Mouse (Mus musculus) liver, embryonic 11.5 days (tissue): ENCODE measurements around the gene Ambra1. TPM values are rescaled to one million over a fixed set of nuclear protein-coding genes. Genes with fewer than 3 reads are reported as not detected.

Experiments used
- ATAC-seq: fragments of 200-750 bp; cut with Nextera tagmentation; replicated peaks from 2 replicates; pipeline ENCODE4 v1.8.0; 2017; ENCODE audit warnings: moderate number of reproducible peaks, mild to moderate bottlenecking, moderate TSS enrichment, moderate library complexity; ENCODE audit not compliant: low FRiP score
- DNase-seq: peaks from one replicate; pipeline ENCODE4 v3.0.0-alpha.2; 2017; ENCODE audit warnings: low spot score
- H3K27ac ChIP-seq: fragments of 300-500 bp; sonication (generic); 2 replicates; pipeline ENCODE4 v1.5.1; 2014; ENCODE audit warnings: mild to moderate bottlenecking, low read depth, low read length, control low read depth
- H3K27me3 ChIP-seq: fragments of 300-500 bp; sonication (generic); replicated peaks from 2 replicates; pipeline ENCODE4 v1.6.1; 2014; ENCODE audit warnings: low read length, mixed read lengths; ENCODE audit not compliant: control insufficient read depth, insufficient read depth
- H3K36me3 ChIP-seq: fragments of 300-500 bp; sonication (generic); 2 replicates; pipeline ENCODE4 v1.6.1; 2014; ENCODE audit warnings: mild to moderate bottlenecking, low read length, moderate library complexity, mixed read lengths; ENCODE audit not compliant: control insufficient read depth, insufficient read depth
- H3K4me1 ChIP-seq: fragments of 300-500 bp; sonication (generic); replicated peaks from 2 replicates; pipeline ENCODE4 v1.6.1; 2014; ENCODE audit warnings: low read length, mixed read lengths; ENCODE audit not compliant: control insufficient read depth, insufficient read depth
- H3K4me2 ChIP-seq: fragments of 300-500 bp; sonication (generic); 2 replicates; pipeline ENCODE4 v1.6.1; 2014; ENCODE audit warnings: mild to moderate bottlenecking, control low read depth, moderate library complexity
- H3K4me3 ChIP-seq: fragments of 300-500 bp; sonication (generic); 2 replicates; pipeline ENCODE4 v1.5.1; 2014; ENCODE audit warnings: low read depth, low read length, control low read depth
- H3K9ac ChIP-seq: fragments of 300-500 bp; sonication (generic); 2 replicates; pipeline ENCODE4 v1.6.1; 2014; ENCODE audit warnings: low read depth, low read length, control low read depth
- H3K9me3 ChIP-seq: fragments of 300-500 bp; sonication (generic); 2 replicates; pipeline ENCODE4 v1.6.1; 2016; ENCODE audit warnings: low read length, inconsistent platforms, mixed read lengths; ENCODE audit not compliant: control insufficient read depth
- WGBS: fragments of 180-500 bp; shearing (Covaris S2); extraction: QIAGEN DNeasy Blood & Tissue Kit; methylation state at CpG from one replicate; pipeline ENCODE4 v1.1.7; 2014; 5-methylcytosine and 5-hydroxymethylcytosine counted together
- polyA plus RNA-seq: library from polyadenylated mRNA; unstranded; fragments of >200 nt; fragmentation: Nextera tagmentation; extraction: Ambion mirVana; gene quantifications from 2 replicates; pipeline ENCODE4 v1.2.1, GENCODE M21; 2014

The Ambra1 gene
- polyA plus RNA-seq, 1 experiment from 2014 or later = 14.0 TPM

- no peak overlapping the region for H3K9ac ChIP-seq
- ATAC-seq (no peak), DNase-seq (no peak)
- no peaks in the 10 kb centered on the region for H3K9me3 ChIP-seq
- H3K4me3 ChIP-seq = no peak overlapping the region
- no peak overlapping the region for H3K4me2 ChIP-seq
- no peak overlapping the region for H3K27ac ChIP-seq
- H3K4me1 ChIP-seq = peaks cover 15% of the 10 kb centered on the region
- H3K36me3 ChIP-seq = no peaks in the 10 kb centered on the region
- no peaks in the 10 kb centered on the region for H3K27me3 ChIP-seq
These were observed 102.3 kb downstream of the Ambra1 start for GRCm38 (mm10) chr2:91832227-91832626.

- H3K9ac ChIP-seq = no peak overlapping the region
- H3K36me3 ChIP-seq = no peaks in the 10 kb centered on the region
- no peak for DNase-seq
- H3K27me3 ChIP-seq = no peaks in the 10 kb centered on the region
- 64% methylated on average over 1 of the region's 1 CpGs for WGBS
- H3K9me3 ChIP-seq = no peaks in the 10 kb centered on the region
- no peak for ATAC-seq
- H3K4me2 ChIP-seq = no peak overlapping the region
- no peak overlapping the region for H3K27ac ChIP-seq
- H3K4me3 ChIP-seq = no peak overlapping the region
- H3K4me1 ChIP-seq = peaks cover 15% of the 10 kb centered on the region
These were observed 104.3 kb downstream of the Ambra1 start for GRCm38 (mm10) chr2:91834272-91834671.

- Histone ChIP-seq H3K4me1 (peaks cover 15% of the 10 kb centered on the region), H3K4me3 (no peak overlapping the region), H3K9me3 (no peaks in the 10 kb centered on the region), H3K4me2 (no peak overlapping the region), H3K36me3 (no peaks in the 10 kb centered on the region), H3K27ac (0 out of 2 replicates have a peak overlapping the region, but pooled peaks have one; percentile 16), H3K9ac (no peak overlapping the region), H3K27me3 (no peaks in the 10 kb centered on the region)
- ATAC-seq (peak; percentile 89), DNase-seq (peak; percentile 33)
- 35% methylated on average over 1 of the region's 1 CpGs for WGBS
These were observed 105.1 kb downstream of the Ambra1 start for GRCm38 (mm10) chr2:91835031-91835430.

- no peak for DNase-seq
- no peak overlapping the region for H3K9ac ChIP-seq
- no peak overlapping the region for H3K4me2 ChIP-seq
- ATAC-seq = no peak
- H3K27ac ChIP-seq = no peak overlapping the region
- no peaks in the 10 kb centered on the region for H3K27me3 ChIP-seq
- WGBS = 47% methylated on average over 3 of the region's 3 CpGs
- H3K36me3 ChIP-seq = no peaks in the 10 kb centered on the region
- no peaks in the 10 kb centered on the region for H3K9me3 ChIP-seq
- H3K4me1 ChIP-seq = peaks cover 15% of the 10 kb centered on the region
- no peak overlapping the region for H3K4me3 ChIP-seq
These were observed 105.7 kb downstream of the Ambra1 start for GRCm38 (mm10) chr2:91835631-91836030.

GRCm38 (mm10) chr2:91844085-91844484 lies 114.2 kb downstream of the Ambra1 start:
- ATAC-seq (no peak), DNase-seq (no peak)
- no peaks in the 10 kb centered on the region for H3K36me3 ChIP-seq
- H3K4me1 ChIP-seq = no peaks in the 10 kb centered on the region; the same call in 1 of the 2 replicates
- no peak overlapping the region for H3K4me3 ChIP-seq
- H3K27me3 ChIP-seq = no peaks in the 10 kb centered on the region
- no peaks in the 10 kb centered on the region for H3K9me3 ChIP-seq
- H3K4me2 ChIP-seq = no peak overlapping the region
- WGBS = 87% methylated on average over 1 of the region's 1 CpGs
- H3K9ac ChIP-seq = no peak overlapping the region
- H3K27ac ChIP-seq = no peak overlapping the region

- no peak overlapping the region for H3K27ac ChIP-seq
- ATAC-seq (no peak), DNase-seq (no peak)
- H3K9me3 ChIP-seq = no peaks in the 10 kb centered on the region
- no peak overlapping the region for H3K9ac ChIP-seq
- no peak overlapping the region for H3K4me3 ChIP-seq
- no peak overlapping the region for H3K4me2 ChIP-seq
- H3K4me1 ChIP-seq = no peaks in the 10 kb centered on the region
- H3K27me3 ChIP-seq = no peaks in the 10 kb centered on the region
- WGBS = 77% methylated on average over 2 of the region's 2 CpGs
- no peaks in the 10 kb centered on the region for H3K36me3 ChIP-seq
These were observed 122.7 kb downstream of the Ambra1 start for GRCm38 (mm10) chr2:91852446-91853191.

GRCm38 (mm10) chr2:91854575-91854974 lies 124.6 kb downstream of the Ambra1 start:
- H3K9me3 ChIP-seq = no peaks in the 10 kb centered on the region
- WGBS = 88% methylated on average over 6 of the region's 6 CpGs
- ATAC-seq (no peak), DNase-seq (no peak)
- no peaks in the 10 kb centered on the region for H3K36me3 ChIP-seq
- H3K27ac ChIP-seq = no peak overlapping the region
- H3K4me3 ChIP-seq = no peak overlapping the region
- H3K4me2 ChIP-seq = no peak overlapping the region
- no peaks in the 10 kb centered on the region for H3K27me3 ChIP-seq
- no peak overlapping the region for H3K9ac ChIP-seq
- H3K4me1 ChIP-seq = no peaks in the 10 kb centered on the region

- no peak for ATAC-seq
- Histone ChIP-seq H3K27ac (no peak overlapping the region), H3K9ac (no peak overlapping the region), H3K36me3 (no peaks in the 10 kb centered on the region), H3K4me3 (no peak overlapping the region), H3K4me2 (no peak overlapping the region), H3K9me3 (no peaks in the 10 kb centered on the region), H3K27me3 (no peaks in the 10 kb centered on the region), H3K4me1 (no peaks in the 10 kb centered on the region)
- WGBS = 92% methylated on average over 3 of the region's 3 CpGs
- no peak for DNase-seq
These were observed 127.0 kb downstream of the Ambra1 start for GRCm38 (mm10) chr2:91856958-91857357.

GRCm38 (mm10) chr2:91859423-91859822 lies 129.5 kb downstream of the Ambra1 start:
- no peak for DNase-seq
- no peak overlapping the region for H3K9ac ChIP-seq
- ATAC-seq = no peak
- WGBS = 61% methylated on average over 4 of the region's 4 CpGs
- H3K27me3 ChIP-seq = no peaks in the 10 kb centered on the region
- H3K9me3 ChIP-seq = no peaks in the 10 kb centered on the region
- no peaks in the 10 kb centered on the region for H3K36me3 ChIP-seq
- no peaks in the 10 kb centered on the region for H3K4me1 ChIP-seq
- H3K27ac ChIP-seq = no peak overlapping the region
- no peak overlapping the region for H3K4me3 ChIP-seq
- no peak overlapping the region for H3K4me2 ChIP-seq
